Mouse (Mus musculus): Measurements from ENCODE around the gene Wdr93. TPM values are rescaled to one million over a fixed set of nuclear protein-coding genes. Genes with fewer than 3 reads are reported as not detected.
A peak's percentile ranks its signal among the peaks of the same experiment; 100 is the strongest.

Wdr93 gene
- total and polyA plus RNA-seq, 2 experiments from 2014 or later = 0.81 to 0.86 TPM

- H3K9me3 ChIP-seq (ENCODE audit: low read length) = no peaks in the 10 kb centered on the region
- H3K9ac ChIP-seq = no peak overlapping the region
- ATAC-seq = no peak
- no peak overlapping the region for H3K4me2 ChIP-seq (ENCODE audit: low read depth)
- no peak overlapping the region for H3K27ac ChIP-seq (ENCODE audit: low read depth, low read length)
- H3K4me3 ChIP-seq (ENCODE audit: low read depth, low read length) = no peak overlapping the region
- H3K36me3 ChIP-seq (ENCODE audit: insufficient read depth) = 0 out of 2 replicates have a peak, but pooled peaks cover 3% of the 10 kb centered on the region
- no peak for TF ChIP-seq CTCF (IDR thresholded peaks at IDR 0.05; ENCODE audit: low read depth)
- H3K27me3 ChIP-seq (ENCODE audit: insufficient read depth, low read length) = no peaks in the 10 kb centered on the region
- no peak for DNase-seq
- no peaks in the 10 kb centered on the region for H3K4me1 ChIP-seq (ENCODE audit: insufficient read depth)
- WGBS = 67% methylated on average over 13 of the region's 13 CpGs
These were observed 11.5 kb upstream of the Wdr93 start for GRCm38 (mm10) chr7:79731438-79731837.

- ATAC-seq (no peak), DNase-seq (no peak)
- peaks cover 13% of the 10 kb centered on the region; the same call in 1 of the 2 replicates for H3K36me3 ChIP-seq (ENCODE audit: insufficient read depth)
- no peak within 1 kb of the TSS for H3K9ac ChIP-seq
- no peaks in the 10 kb centered on the region for H3K9me3 ChIP-seq (ENCODE audit: low read length)
- no peaks in the 10 kb centered on the region for H3K4me1 ChIP-seq (ENCODE audit: insufficient read depth)
- no peak for TF ChIP-seq CTCF (IDR thresholded peaks at IDR 0.05; ENCODE audit: low read depth)
- no peaks in the 10 kb centered on the region for H3K27me3 ChIP-seq (ENCODE audit: insufficient read depth, low read length)
- no peak within 1 kb of the TSS for H3K27ac ChIP-seq (ENCODE audit: low read depth, low read length)
- 66% methylated on average over 4 of the region's 4 CpGs for WGBS
- H3K4me2 ChIP-seq (ENCODE audit: low read depth) = no peak within 1 kb of the TSS
- H3K4me3 ChIP-seq (ENCODE audit: low read depth, low read length) = no peak within 1 kb of the TSS
These were observed 10.3 kb upstream of the Wdr93 start, which contains the start of gene Plin1 for GRCm38 (mm10) chr7:79732622-79733021. Plin1 (minus strand) TSS chr7:79732903.

DNA sequence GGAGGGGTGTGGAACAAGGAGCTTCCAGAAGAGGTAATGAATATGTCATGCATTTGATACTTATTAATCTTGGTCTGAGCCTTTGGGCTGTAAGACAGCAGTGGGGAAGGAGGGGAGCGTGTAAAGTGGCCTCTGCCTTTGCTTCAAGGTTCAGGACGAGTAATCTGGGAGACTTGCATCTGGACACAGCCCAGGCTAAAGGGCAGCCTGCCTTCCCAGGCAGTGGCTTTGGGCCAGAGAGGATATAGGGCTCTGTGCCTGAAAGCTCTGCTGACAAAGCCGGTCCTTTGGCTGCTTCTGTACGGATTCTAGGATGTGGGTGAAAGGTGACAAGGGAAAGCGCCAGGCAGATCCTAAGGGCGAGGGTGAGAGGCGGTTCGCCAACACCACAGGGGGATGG, 8.4 kb upstream of the Wdr93 start:
- H3K4me2 ChIP-seq (ENCODE audit: low read depth) = no peak overlapping the region
- H3K4me3 ChIP-seq (ENCODE audit: low read depth, low read length) = no peak overlapping the region
- WGBS = 78% methylated on average over 8 of the region's 8 CpGs
- H3K27ac ChIP-seq (ENCODE audit: low read depth, low read length) = no peak overlapping the region
- no peaks in the 10 kb centered on the region for H3K27me3 ChIP-seq (ENCODE audit: insufficient read depth, low read length)
- ATAC-seq = no peak
- TF ChIP-seq CTCF (IDR thresholded peaks at IDR 0.05; ENCODE audit: low read depth) = no peak
- H3K9ac ChIP-seq = no peak overlapping the region
- no peak for DNase-seq
- H3K9me3 ChIP-seq (ENCODE audit: low read length) = no peaks in the 10 kb centered on the region
- H3K4me1 ChIP-seq (ENCODE audit: insufficient read depth) = no peaks in the 10 kb centered on the region
- H3K36me3 ChIP-seq (ENCODE audit: insufficient read depth) = peaks cover 17% of the 10 kb centered on the region; the same call in 1 of the 2 replicates

DNA sequence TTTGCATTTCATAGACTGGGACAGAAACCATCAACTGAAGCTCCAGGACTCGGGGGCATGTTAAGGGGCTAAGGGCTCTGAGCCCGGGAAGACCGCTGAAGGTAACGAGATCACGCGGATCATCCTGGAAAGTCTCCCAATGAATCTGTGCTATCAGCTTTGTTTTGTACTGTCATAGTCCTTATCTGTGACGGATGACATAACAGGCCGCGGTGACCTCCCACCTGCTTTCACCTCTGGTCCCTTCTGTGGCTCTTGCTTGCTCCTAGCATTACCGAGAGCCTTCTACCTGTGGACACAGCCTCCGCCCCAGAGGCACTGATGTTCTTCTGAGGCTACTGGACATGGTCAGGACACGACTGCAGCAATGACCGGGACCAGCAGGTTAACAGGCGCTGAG, 6.5 kb upstream of the Wdr93 start:
- Histone ChIP-seq H3K4me1 (ENCODE audit: insufficient read depth) (no peaks in the 10 kb centered on the region), H3K9ac (no peak overlapping the region), H3K36me3 (ENCODE audit: insufficient read depth) (peaks cover 17% of the 10 kb centered on the region; the same call in 1 of the 2 replicates), H3K27ac (ENCODE audit: low read depth, low read length) (no peak overlapping the region), H3K27me3 (ENCODE audit: insufficient read depth, low read length) (no peaks in the 10 kb centered on the region), H3K4me3 (ENCODE audit: low read depth, low read length) (no peak overlapping the region), H3K9me3 (ENCODE audit: low read length) (no peaks in the 10 kb centered on the region), H3K4me2 (ENCODE audit: low read depth) (no peak overlapping the region)
- 90% methylated on average over 14 of the region's 14 CpGs for WGBS
- ATAC-seq (no peak), DNase-seq (no peak)
- TF ChIP-seq CTCF (IDR thresholded peaks at IDR 0.05; ENCODE audit: low read depth) = no peak

DNA sequence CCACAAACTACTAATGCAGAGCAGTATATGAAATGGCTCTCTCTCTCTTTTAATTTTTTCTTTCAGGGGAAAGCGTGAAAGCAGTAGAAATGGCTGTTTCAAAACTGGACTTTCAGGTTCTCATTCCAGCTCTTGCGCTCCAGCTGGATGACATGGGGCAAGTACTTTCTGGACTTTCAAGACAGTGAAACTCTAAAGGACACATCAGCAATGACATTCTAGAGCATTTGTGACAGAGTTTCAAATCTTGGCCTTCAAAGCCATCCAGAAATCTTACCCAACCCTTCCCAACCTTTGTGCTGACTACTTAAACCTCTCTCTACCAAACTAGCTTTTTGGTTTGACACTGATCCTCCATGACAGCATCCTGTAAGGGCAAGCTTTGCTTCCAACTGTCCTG, 4.0 kb upstream of the Wdr93 start:
- no peak for TF ChIP-seq CTCF (IDR thresholded peaks at IDR 0.05; ENCODE audit: low read depth)
- Histone ChIP-seq H3K27me3 (ENCODE audit: insufficient read depth, low read length) (no peaks in the 10 kb centered on the region), H3K4me3 (ENCODE audit: low read depth, low read length) (no peak overlapping the region), H3K4me1 (ENCODE audit: insufficient read depth) (peaks cover 6% of the 10 kb centered on the region), H3K9ac (no peak overlapping the region), H3K36me3 (ENCODE audit: insufficient read depth) (peaks cover 17% of the 10 kb centered on the region; the same call in 1 of the 2 replicates), H3K27ac (ENCODE audit: low read depth, low read length) (no peak overlapping the region), H3K9me3 (ENCODE audit: low read length) (no peaks in the 10 kb centered on the region), H3K4me2 (ENCODE audit: low read depth) (no peak overlapping the region)
- ATAC-seq (no peak), DNase-seq (no peak)
- WGBS = 90% methylated on average over 2 of the region's 2 CpGs

- Histone ChIP-seq H3K4me1 (ENCODE audit: insufficient read depth) (peaks cover 6% of the 10 kb centered on the region), H3K4me2 (ENCODE audit: low read depth) (no peak overlapping the region), H3K9me3 (ENCODE audit: low read length) (no peaks in the 10 kb centered on the region), H3K27me3 (ENCODE audit: insufficient read depth, low read length) (no peaks in the 10 kb centered on the region), H3K9ac (no peak overlapping the region), H3K27ac (ENCODE audit: low read depth, low read length) (no peak overlapping the region), H3K4me3 (ENCODE audit: low read depth, low read length) (no peak overlapping the region), H3K36me3 (ENCODE audit: insufficient read depth) (peaks cover 15% of the 10 kb centered on the region; the same call in 1 of the 2 replicates)
- 83% methylated on average over 4 of the region's 4 CpGs for WGBS
- TF ChIP-seq CTCF (IDR thresholded peaks at IDR 0.05; ENCODE audit: low read depth) = no peak
- no peak for DNase-seq
- no peak for ATAC-seq
These were observed 2.7 kb upstream of the Wdr93 start for GRCm38 (mm10) chr7:79740279-79740678.

DNA sequence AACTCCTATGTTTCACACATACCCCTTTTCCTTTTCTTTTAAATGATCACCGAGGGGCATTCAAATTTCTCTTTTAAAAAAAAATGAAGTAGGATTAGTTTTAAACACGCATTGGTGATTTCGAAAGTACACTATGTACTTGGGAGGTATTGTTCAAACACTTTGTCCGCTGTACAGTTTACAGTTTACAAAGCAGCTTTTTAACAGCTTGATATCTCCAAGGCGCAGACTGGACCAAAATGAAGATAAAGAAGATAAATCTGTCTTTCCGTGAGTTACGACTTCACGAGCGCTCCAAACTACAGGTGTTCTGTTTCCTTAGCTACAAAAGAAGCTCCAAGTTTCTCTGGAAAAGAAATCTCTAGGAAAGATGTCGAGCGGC, 695 bp upstream of the Wdr93 start:
- H3K36me3 ChIP-seq (ENCODE audit: insufficient read depth) = peaks cover 8% of the 10 kb centered on the region; the same call in 1 of the 2 replicates
- H3K9me3 ChIP-seq (ENCODE audit: low read length) = no peaks in the 10 kb centered on the region
- H3K4me3 ChIP-seq (ENCODE audit: low read depth, low read length) = peak overlapping the region; percentile 58
- H3K4me1 ChIP-seq (ENCODE audit: insufficient read depth) = peaks cover 6% of the 10 kb centered on the region
- H3K4me2 ChIP-seq (ENCODE audit: low read depth) = peak overlapping the region; percentile 96
- 18% methylated on average over 11 of the region's 11 CpGs for WGBS
- TF ChIP-seq CTCF (IDR thresholded peaks at IDR 0.05; ENCODE audit: low read depth) = no peak
- no peak overlapping the region for H3K27ac ChIP-seq (ENCODE audit: low read depth, low read length)
- no peaks in the 10 kb centered on the region for H3K27me3 ChIP-seq (ENCODE audit: insufficient read depth, low read length)
- H3K9ac ChIP-seq = peak overlapping the region; percentile 57
- no peak for DNase-seq
- ATAC-seq = no peak

All from forebrain, postnatal 0 days (tissue).